Mouse (Mus musculus): Measurements from ENCODE around the gene Epha1.

The Epha1 gene

GRCm38 (mm10) chr6:42324482-42325267 lies 48.4 kb downstream of the Epha1 start, which contains the start of gene Fam131b:
TSS of gene Fam131b (minus strand) at chr6:42324643.
- DNase-seq (ENCODE audit: low read depth, low spot score): peak; percentile 39

DNA sequence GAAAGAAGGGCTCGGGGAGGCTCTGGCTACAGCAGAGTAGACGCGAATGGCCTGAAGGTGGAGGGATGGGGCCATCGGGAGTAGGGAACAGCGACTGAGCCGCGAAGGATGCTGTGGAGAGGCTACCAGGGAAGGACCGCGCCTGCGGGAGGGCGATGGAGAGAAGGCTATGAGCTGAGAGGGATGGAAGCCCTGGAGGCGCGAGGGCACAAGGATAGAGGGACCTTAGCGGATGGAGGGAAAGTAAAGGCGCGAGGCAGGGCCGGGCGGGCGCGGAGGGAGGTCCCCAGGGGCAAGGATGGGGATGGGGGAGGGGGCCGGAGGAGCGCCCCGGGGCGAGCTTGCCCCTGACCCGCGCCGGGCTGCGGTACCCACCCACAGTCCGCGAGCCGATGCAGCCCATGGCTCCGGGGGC lies 49.0 kb downstream of the Epha1 start:
- no peak for DNase-seq (ENCODE audit: low read depth, low spot score)

- DNase-seq (ENCODE audit: low read depth, low spot score): peak; percentile 32
Observed at GRCm38 (mm10) chr6:42323371-42324066, 49.5 kb downstream of the Epha1 start.

- DNase-seq (ENCODE audit: low read depth, low spot score): no peak
Observed at GRCm38 (mm10) chr6:42318293-42318692, 54.8 kb downstream of the Epha1 start.

- DNase-seq (ENCODE audit: low read depth, low spot score): no peak
Observed at GRCm38 (mm10) chr6:42310427-42311053, 62.5 kb downstream of the Epha1 start.

GRCm38 (mm10) chr6:42309816-42310378 lies 63.2 kb downstream of the Epha1 start:
- no peak for DNase-seq (ENCODE audit: low read depth, low spot score)
